Mouse (Mus musculus) brain, embryonic 14.5 days (tissue): Measurements from ENCODE around the gene Lrp2.

ENCODE experiments used
- CTCF ChIP-seq: fragments of 200-500 bp; IDR thresholded peaks from 2 replicates; pipeline ENCODE4 v1.5.1; 2012; ENCODE audit warnings: inconsistent platforms, mild to moderate bottlenecking, moderate library complexity, borderline replicate concordance; ENCODE audit not compliant: insufficient read depth, insufficient read length; ENCODE audit errors: extremely low read depth
- POLR2A ChIP-seq: fragments of 200-500 bp; IDR thresholded peaks from 2 replicates; pipeline ENCODE4 v1.6.1; 2012; ENCODE audit warnings: mild to moderate bottlenecking, inconsistent platforms, borderline replicate concordance; ENCODE audit not compliant: poor library complexity, insufficient read depth, insufficient read length, severe bottlenecking; ENCODE audit errors: extremely low read depth

DNA sequence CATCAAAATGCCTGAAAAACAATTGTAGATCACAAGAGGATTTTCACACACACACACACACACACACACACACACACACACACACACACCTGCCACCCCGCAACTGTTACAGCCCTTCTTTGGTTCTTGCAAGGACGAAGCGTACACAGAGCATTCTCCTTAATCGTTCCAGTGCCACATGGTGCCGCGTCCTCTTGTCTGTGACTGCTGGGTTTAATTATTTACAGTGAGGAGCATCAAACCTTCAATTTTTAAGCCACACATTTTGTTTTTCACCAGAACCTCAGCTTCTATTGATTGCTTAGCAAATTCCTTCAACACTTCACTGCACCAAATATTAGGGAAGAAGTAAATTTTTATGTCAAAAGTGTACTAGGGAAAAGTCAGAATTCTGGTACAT lies 15.3 kb downstream of the Lrp2 start:
- no peak for TF ChIP-seq CTCF
- TF ChIP-seq POLR2A = no peak
